Mouse (Mus musculus) right cerebral cortex, postnatal 36 days (tissue): ENCODE data around the gene Btnl4.
"Not testable (repeated sequence)": the region's sequence is repeated elsewhere in the genome, so short reads cannot be mapped to it uniquely, and the experiment has no call there.

Experiments used
- DNase-seq, 2 experiments: peaks; one replicate each; pipeline ENCODE4 v3.0.0; 2022; ENCODE audit warnings: low spot score in 2 of 2, mixed read lengths in 1 of 2

Btnl4 gene

DNA sequence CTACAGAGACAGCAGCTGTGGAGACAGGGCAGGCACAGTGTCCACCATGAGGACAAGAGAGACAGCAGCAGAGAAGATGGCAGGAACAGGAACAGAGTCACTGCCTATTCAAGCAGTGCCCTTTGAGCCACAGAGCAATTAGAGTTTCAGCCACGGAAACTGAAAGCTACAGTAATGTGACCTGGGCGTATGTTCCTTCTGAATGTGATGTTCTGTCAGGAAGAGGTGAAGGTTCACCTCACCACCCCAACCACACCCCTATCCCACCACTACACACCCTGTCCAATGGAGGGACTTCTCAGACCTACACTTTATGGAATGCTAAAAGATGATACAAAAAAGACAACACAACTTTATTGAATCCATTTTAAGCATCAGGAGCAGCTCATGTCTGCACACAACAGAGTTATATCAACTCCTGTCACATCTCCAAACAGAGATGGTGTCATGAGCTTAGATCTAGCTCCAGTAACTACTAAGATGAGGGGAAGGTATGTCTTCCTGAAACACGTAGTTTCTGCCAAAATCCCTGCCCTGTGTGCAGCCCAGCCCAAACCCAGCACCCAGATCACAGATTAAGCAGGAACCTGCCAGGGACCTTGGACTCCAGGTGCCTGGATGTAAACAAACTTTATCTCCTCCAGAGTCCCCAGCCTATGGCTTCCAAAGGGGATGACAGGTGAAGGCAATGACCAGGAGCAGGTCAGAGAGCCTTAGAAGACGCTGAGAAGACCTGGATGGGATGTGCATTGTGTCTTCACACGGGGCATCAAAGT is at the start of gene Btnl4:
Gene Btnl4 (minus strand): TSS at position 81 of the 776 bp plus-strand sequence.
- not testable (repeated sequence) for DNase-seq

DNA sequence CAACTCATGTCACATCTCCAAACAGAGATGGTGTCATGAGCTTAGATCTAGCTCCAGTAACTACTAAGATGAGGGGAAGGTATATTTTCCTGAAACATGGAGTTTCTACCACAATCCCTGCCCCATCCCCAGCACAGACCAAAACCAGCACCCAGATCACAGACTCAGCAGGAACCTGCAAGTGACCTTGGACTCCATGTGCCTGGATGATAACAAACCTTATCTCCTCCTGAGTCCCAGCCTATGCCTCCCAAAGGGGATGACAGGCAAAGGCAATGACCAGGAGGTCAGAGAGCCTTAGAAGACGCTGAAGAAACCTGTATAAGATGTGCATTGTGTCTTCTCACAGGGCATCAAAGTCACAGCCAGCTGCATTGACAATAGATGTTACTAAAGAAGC is 41.9 kb upstream of the Btnl4 start:
- no peak for DNase-seq

DNA sequence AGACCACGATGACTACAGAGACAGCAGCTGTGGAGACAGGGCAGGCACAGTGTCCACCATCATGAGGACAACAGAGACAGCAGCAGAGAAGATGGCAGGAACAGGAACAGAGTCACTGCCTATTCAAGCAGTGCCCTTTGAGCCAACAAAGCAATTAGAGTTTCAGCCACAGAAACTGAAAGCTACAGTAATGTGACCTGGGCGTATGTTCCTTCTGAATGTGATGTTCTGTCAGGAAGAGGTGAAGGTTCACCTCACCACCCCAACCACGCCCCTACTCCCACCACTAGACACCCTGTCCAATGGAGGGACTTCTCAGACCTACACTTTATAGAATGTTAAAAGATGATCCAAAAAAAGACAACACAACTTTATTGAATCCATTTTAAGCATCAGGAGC is 41.5 kb upstream of the Btnl4 start:
- not testable (repeated sequence) for DNase-seq

DNA sequence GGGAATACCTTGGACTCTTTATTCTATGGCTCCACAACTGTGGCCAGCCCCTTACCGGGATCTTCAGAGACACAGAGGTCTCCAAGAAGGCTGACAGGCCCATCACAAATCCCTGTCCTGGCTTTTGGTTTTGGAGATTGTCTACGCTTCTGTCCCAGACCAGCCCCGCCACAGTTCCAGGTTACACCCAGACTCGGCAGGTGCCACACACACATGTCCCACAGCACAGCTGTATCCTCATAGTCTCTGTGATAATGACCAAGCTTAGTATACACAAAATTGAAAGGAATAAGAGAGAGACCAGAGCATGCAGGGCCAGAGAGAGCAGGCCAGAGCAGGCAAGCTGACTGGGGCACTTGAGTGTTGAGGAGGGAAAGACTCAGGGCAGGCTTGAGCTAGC is 40.7 kb upstream of the Btnl4 start:
- DNase-seq = no peak

GRCm38 (mm10) chr17:34517252-34517651 is 40.1 kb upstream of the Btnl4 start, which contains the start of gene Btnl6:
Gene Btnl6 (minus strand): TSS chr17:34517352.
- DNase-seq = no peak

GRCm38 (mm10) chr17:34516514-34516913 is 39.4 kb upstream of the Btnl4 start:
- no peak for DNase-seq

DNA sequence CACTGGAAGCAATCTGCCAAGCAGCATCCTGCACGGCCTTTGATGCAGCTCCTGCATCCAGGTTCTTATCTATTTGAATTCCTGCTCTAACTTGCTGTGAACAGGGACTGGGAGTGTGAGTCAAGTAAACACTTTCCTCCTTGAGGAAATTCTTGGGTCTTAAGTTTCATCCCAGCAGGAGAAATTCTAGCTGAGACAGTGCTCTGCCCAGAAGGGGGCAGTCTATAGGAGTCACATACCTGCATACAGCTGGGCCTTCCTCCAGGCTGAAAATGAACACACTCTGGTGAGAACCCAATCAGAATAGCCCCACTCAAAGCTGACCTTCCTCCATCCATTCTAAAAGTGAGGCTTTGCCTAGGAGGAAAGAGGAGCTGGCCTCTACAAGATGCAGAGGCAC is 34.6 kb upstream of the Btnl4 start:
- not testable (repeated sequence) for DNase-seq

GRCm38 (mm10) chr17:34507591-34507990 is 30.5 kb upstream of the Btnl4 start:
- DNase-seq = no peak

DNA sequence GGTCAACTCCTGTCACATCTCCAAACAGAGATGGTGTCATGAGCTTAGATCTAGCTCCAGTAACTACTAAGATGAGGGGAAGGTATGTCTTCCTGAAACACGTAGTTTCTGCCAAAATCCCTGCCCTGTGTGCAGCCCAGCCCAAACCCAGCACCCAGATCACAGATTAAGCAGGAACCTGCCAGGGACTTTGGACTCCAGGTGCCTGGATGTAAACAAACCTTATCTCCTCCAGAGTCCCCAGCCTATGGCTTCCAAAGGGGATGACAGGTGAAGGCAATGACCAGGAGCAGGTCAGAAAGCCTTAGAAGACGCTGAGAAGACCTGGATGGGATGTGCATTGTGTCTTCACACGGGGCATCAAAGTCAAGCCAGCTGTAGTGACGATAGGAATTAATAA is 20.6 kb upstream of the Btnl4 start:
- not testable (repeated sequence) for DNase-seq

DNA sequence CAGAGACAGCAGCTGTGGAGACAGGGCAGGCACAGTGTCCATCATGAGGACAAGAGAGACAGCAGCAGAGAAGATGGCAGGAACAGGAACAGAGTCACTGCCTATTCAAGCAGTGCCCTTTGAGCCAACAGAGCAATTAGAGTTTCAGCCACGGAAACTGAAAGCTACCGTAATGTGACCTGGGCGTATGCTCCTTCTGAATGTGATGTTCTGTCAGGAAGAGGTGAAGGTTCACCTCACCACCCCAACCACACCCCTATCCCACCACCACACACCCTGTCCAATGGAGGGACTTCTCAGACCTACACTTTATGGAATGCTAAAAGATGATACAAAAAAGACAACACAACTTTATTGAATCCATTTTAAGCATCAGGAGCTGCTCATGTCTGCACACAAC is 20.2 kb upstream of the Btnl4 start:
- DNase-seq = not testable (repeated sequence)

DNA sequence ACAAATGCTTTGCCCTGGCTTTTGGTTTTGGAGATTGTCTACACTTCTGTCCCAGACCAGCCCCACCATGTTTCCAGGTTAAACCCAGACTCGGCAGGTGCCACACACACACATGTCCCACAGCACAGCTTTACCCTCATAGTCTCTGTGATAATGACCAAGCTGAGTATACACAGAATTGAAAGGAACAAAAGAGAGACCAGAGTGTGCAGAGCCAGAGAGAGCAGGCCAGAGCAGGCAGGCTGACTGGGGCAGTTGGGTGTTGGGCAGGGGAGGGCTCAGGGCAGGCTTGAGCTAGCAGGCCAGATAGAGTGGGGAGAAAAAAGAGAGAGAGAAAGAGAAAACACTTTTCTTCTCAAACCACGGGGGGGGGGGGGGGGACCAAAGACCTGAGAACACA is 19.4 kb upstream of the Btnl4 start:
- no peak for DNase-seq

GRCm38 (mm10) chr17:34495156-34495555 is 18.0 kb upstream of the Btnl4 start:
- DNase-seq = not testable (repeated sequence)

GRCm38 (mm10) chr17:34492796-34493195 is 15.7 kb upstream of the Btnl4 start:
- DNase-seq = no peak

- no peak for DNase-seq
These were observed 691 bp downstream of the Btnl4 start for GRCm38 (mm10) chr17:34476427-34476826.

GRCm38 (mm10) chr17:34475060-34475459 is 2.1 kb downstream of the Btnl4 start:
- DNase-seq = no peak

- no peak for DNase-seq
These were observed 6.6 kb downstream of the Btnl4 start for GRCm38 (mm10) chr17:34470491-34470890.

DNA sequence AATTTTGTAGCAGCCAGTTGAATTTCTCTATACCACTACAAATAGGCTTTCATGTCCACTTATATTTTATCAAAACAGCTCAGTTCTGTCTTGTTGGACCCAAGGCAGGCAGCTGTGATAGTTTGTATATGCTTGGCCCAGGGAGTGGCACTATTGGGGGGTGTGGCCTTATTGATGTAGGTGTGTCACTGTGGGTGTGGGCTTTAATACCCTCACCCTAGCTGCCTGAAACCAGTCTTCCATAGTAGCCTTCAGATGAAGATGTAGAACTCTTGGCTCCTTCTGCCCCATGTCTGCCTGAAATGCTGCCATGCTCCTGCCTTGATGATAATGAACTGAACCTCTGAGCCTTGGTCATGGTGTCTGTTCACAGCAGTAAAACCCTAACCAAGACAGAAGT is 11.2 kb downstream of the Btnl4 start:
- DNase-seq = not testable (repeated sequence)

GRCm38 (mm10) chr17:34459255-34459654 is 17.9 kb downstream of the Btnl4 start:
- no peak for DNase-seq

DNA sequence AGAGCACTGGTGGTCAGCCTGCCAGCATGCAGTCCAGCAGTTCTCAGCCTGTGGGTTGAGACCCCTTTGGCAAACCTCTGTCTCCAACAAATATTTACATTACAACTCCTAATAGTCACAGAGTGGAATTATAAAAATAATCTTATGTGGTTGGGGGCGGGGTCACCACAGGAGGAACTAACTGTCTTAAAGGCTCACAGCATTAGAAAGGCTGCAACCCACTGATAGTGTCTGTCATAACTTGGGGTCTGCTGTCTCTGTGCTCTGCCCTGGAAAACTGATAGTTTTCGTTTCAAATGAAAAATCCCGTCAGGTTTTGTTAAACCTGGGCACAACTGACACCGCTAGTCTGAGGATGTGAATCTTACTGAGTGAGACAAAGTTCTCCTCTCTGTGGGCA is 19.4 kb downstream of the Btnl4 start:
- no peak for DNase-seq

DNA sequence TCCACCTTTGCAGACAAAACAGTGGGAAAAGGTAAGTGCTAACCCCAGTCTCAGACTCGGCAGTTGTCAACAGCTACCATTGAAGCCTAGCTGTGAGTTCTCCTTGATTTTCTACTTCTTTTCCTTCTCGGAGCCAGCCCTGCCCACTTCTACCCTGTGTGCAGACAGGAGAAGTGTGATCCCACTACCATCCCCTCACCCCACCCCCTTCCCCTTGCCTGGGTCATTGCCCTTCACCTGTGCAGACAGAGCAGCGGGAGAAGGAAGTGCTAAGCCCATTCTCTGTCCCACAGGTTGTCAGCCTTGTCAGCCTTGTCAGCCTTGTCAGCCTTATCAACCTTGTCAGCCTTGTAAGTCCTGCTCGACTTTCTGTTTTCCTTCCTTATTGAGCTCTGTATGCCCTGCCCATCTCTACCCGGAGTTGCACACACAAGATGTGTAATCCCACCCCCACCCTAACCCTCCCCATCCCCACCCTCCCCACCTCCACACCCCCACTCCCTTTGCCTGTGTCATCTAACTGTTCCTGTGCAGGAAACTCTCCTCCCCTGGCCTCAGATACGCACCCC is 28.6 kb downstream of the Btnl4 start:
- DNase-seq = no peak

- DNase-seq = no peak
These were observed 35.1 kb downstream of the Btnl4 start for GRCm38 (mm10) chr17:34441990-34442389.

DNA sequence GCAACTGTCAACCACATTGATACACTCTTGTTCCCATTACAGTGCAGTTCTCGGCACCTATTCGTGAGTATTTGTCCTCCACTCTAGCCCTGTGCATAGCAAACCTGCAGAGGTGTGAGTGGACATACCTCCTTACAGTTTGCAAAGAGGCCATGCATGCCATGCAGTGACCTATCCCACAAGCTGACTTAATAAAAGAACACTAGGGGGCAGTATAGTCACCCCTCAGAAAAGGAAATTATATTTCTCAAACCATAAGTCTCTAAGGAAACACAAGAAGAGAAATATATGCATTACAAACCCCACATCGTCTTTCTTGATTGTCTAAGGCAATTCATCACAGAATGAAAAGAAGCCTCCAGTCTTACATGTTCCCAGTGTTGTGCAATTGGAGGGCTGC is 37.3 kb downstream of the Btnl4 start:
- no peak for DNase-seq

- DNase-seq = no peak
These were observed 38.5 kb downstream of the Btnl4 start for GRCm38 (mm10) chr17:34438588-34438987.
